Mouse (Mus musculus) lung, embryonic 15.5 days (tissue): ENCODE measurements at regions not wholly inside any gene's neighbourhood (a gene's known extent, or its start where the extent isn't known, plus 50 kb on each side); places are given as distances from the start of the nearest gene placed in this dataset.

Source experiments
- ATAC-seq: fragments of 200-750 bp; cut with Nextera tagmentation; 2 replicates; pipeline ENCODE4 v1.8.0; 2017; ENCODE audit warnings: moderate number of reproducible peaks, borderline replicate concordance; ENCODE audit not compliant: low FRiP score, low TSS enrichment; ENCODE audit errors: extremely low read depth
- H3K27ac ChIP-seq: fragments of 300-500 bp; sonication (generic); 2 replicates; pipeline ENCODE4 v1.5.1; 2015; ENCODE audit warnings: moderate library complexity, mild to moderate bottlenecking, inconsistent platforms
- H3K27me3 ChIP-seq: fragments of 300-500 bp; sonication (generic); 2 replicates; pipeline ENCODE4 v1.6.1; 2015; ENCODE audit warnings: inconsistent platforms
- H3K36me3 ChIP-seq: fragments of 300-500 bp; sonication (generic); 2 replicates; pipeline ENCODE4 v1.6.1; 2015; ENCODE audit warnings: inconsistent platforms
- H3K4me1 ChIP-seq: fragments of 300-500 bp; sonication (generic); 2 replicates; pipeline ENCODE4 v1.6.1; 2015; ENCODE audit warnings: inconsistent platforms
- H3K4me2 ChIP-seq: fragments of 300-500 bp; sonication (generic); 2 replicates; pipeline ENCODE4 v1.6.1; 2015; ENCODE audit warnings: inconsistent platforms, mild to moderate bottlenecking, moderate library complexity
- H3K4me3 ChIP-seq: fragments of 300-500 bp; sonication (generic); 2 replicates; pipeline ENCODE4 v1.5.1; 2015; ENCODE audit warnings: mild to moderate bottlenecking, inconsistent platforms
- H3K9ac ChIP-seq: fragments of 300-500 bp; sonication (generic); 2 replicates; pipeline ENCODE4 v1.6.1; 2015; ENCODE audit warnings: inconsistent platforms
- H3K9me3 ChIP-seq: fragments of 300-500 bp; sonication (generic); 2 replicates; pipeline ENCODE4 v1.6.1; 2016; ENCODE audit warnings: inconsistent platforms
- WGBS: fragments of 180-500 bp; shearing (Covaris S2); methylation state at CpG from one replicate; pipeline ENCODE4 v1.1.7; 2015; 5-methylcytosine and 5-hydroxymethylcytosine counted together

GRCm38 (mm10) chr1:102628061-102628460 lies 2140.3 kb upstream of the Cdh20 start:
- no peaks in the 10 kb centered on the region for H3K36me3 ChIP-seq
- H3K9ac ChIP-seq, result no peak overlapping the region
- 79% methylated on average over 7 of the region's 7 CpGs for WGBS
- ATAC-seq, result peak; percentile 100
- no peak overlapping the region for H3K4me2 ChIP-seq
- no peaks in the 10 kb centered on the region for H3K9me3 ChIP-seq
- H3K4me1 ChIP-seq, result no peaks in the 10 kb centered on the region
- H3K27ac ChIP-seq, result no peak overlapping the region
- no peak overlapping the region for H3K4me3 ChIP-seq
- no peaks in the 10 kb centered on the region for H3K27me3 ChIP-seq

GRCm38 (mm10) chr1:102644379-102644778 lies 2123.9 kb upstream of the Cdh20 start:
- 49% methylated on average over 1 of the region's 1 CpGs for WGBS
- H3K36me3 ChIP-seq, result no peaks in the 10 kb centered on the region
- no peak for ATAC-seq

GRCm38 (mm10) chr1:102687367-102688070 lies 2080.8 kb upstream of the Cdh20 start:
- Histone ChIP-seq H3K27ac (no peak overlapping the region), H3K4me2 (no peak overlapping the region), H3K4me3 (no peak overlapping the region), H3K27me3 (no peaks in the 10 kb centered on the region), H3K9me3 (no peaks in the 10 kb centered on the region), H3K36me3 (no peaks in the 10 kb centered on the region), H3K4me1 (no peaks in the 10 kb centered on the region), H3K9ac (no peak overlapping the region)
- 71% methylated on average over 2 of the region's 2 CpGs for WGBS
- ATAC-seq, result no peak

More at GRCm38 (mm10) chr1:102644379-102644778, 2123.9 kb upstream of the Cdh20 start:
- Histone ChIP-seq H3K27me3 (no peaks in the 10 kb centered on the region), H3K9me3 (no peaks in the 10 kb centered on the region), H3K4me2 (no peak overlapping the region), H3K9ac (no peak overlapping the region), H3K4me1 (no peaks in the 10 kb centered on the region), H3K4me3 (no peak overlapping the region), H3K27ac (no peak overlapping the region)

GRCm38 (mm10) chr1:102716459-102716858 lies 2051.9 kb upstream of the Cdh20 start:
- WGBS, result 70% methylated on average over 2 of the region's 2 CpGs
- no peaks in the 10 kb centered on the region for H3K36me3 ChIP-seq
- no peaks in the 10 kb centered on the region for H3K9me3 ChIP-seq
- no peaks in the 10 kb centered on the region for H3K4me1 ChIP-seq
- no peak overlapping the region for H3K4me3 ChIP-seq
- no peak overlapping the region for H3K4me2 ChIP-seq
- no peak overlapping the region for H3K9ac ChIP-seq
- no peak overlapping the region for H3K27ac ChIP-seq
- ATAC-seq, result no peak
- no peaks in the 10 kb centered on the region for H3K27me3 ChIP-seq

- ATAC-seq, result no peak
- Histone ChIP-seq H3K4me3 (no peak overlapping the region), H3K4me2 (no peak overlapping the region), H3K36me3 (no peaks in the 10 kb centered on the region), H3K27me3 (no peaks in the 10 kb centered on the region), H3K9ac (no peak overlapping the region), H3K9me3 (no peaks in the 10 kb centered on the region), H3K27ac (no peak overlapping the region), H3K4me1 (no peaks in the 10 kb centered on the region)
- 93% methylated on average over 1 of the region's 1 CpGs for WGBS
Measured at GRCm38 (mm10) chr1:102733991-102734390, 2034.3 kb upstream of the Cdh20 start.

- no peak for ATAC-seq
- peaks cover 7% of the 10 kb centered on the region; the same call in 1 of the 2 replicates for H3K9me3 ChIP-seq
Measured at GRCm38 (mm10) chr1:102735392-102735791, 2032.9 kb upstream of the Cdh20 start.

GRCm38 (mm10) chr1:102757941-102758340 lies 2010.4 kb upstream of the Cdh20 start:
- no peak for ATAC-seq
- no peak overlapping the region for H3K4me2 ChIP-seq
- 57% methylated on average over 1 of the region's 1 CpGs for WGBS
- H3K4me1 ChIP-seq, result no peaks in the 10 kb centered on the region
- no peak overlapping the region for H3K27ac ChIP-seq
- H3K4me3 ChIP-seq, result no peak overlapping the region
- H3K9ac ChIP-seq, result no peak overlapping the region
- no peaks in the 10 kb centered on the region for H3K36me3 ChIP-seq
- no peaks in the 10 kb centered on the region for H3K27me3 ChIP-seq
- no peaks in the 10 kb centered on the region for H3K9me3 ChIP-seq

More at GRCm38 (mm10) chr1:102735392-102735791, 2032.9 kb upstream of the Cdh20 start:
- Histone ChIP-seq H3K27me3 (no peaks in the 10 kb centered on the region), H3K27ac (no peak overlapping the region), H3K36me3 (no peaks in the 10 kb centered on the region), H3K9ac (no peak overlapping the region), H3K4me2 (no peak overlapping the region), H3K4me1 (no peaks in the 10 kb centered on the region), H3K4me3 (no peak overlapping the region)
- 56% methylated on average over 3 of the region's 3 CpGs for WGBS
